Mouse (Mus musculus): ENCODE data around the gene Pde4d.

Gene Pde4d

DNA sequence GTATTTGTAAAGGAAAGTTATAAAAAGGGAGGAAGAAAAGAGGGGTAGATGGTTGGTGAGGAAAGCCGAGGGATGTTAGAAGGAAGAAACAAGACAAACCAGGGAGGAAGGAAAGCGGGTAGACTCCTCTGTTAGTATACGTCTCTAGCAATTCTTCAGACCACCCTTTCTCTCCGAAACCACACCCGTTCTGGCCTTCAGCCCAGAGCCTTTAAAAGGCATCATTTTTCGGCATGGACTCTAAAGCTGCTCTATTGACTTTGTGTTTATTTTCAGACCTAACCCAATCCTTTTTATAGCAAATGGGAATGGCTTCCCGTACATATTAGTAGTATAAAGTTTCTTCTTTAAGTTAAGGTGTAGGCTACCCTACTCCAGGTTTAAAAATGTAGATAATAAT, 1057.0 kb downstream of the Pde4d start:
- no peak for DNase-seq (ENCODE audit: low spot score)

DNA sequence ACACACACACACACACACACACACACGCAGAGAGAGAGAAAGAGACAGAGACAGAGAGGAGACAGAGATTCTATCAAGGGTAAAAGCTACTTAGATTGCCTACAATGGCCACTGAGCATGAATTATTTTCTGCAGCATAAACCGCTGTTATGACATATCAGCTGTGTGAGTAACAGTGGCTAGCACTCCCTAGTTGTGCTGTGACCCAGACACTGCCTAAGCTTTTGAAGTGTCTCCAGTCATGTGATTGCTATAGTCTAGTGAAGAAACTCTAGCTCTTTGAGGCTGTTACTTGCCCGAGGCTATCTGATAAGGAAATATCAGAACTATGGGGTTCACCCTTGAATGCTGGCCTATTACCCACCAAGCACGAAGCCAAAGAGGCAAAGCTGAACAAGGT, 1058.7 kb downstream of the Pde4d start:
- DNase-seq (ENCODE audit: low spot score) = no peak

DNA sequence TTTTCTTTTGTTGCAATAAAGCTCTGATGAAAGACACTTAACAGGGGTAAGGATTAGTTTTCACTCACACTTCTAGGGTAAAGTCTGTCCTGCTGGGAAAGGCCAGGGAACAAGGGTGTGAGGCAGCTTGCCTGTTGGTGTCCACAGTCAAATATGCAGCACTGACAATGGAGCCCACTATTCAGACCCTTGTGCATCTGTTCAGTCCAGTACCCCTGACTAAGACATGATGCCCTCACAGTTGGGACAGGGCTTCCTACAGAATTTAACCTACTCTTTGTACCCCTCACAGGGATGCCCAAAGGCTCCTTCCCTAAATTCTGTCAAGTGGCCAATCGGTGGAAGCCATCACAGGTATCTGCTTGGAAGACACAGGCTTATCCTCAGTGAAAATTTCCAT, 1068.4 kb downstream of the Pde4d start:
- DNase-seq (ENCODE audit: low spot score) = no peak

GRCm38 (mm10) chr13:109519485-109519884, 1069.7 kb downstream of the Pde4d start:
- peak; percentile 4 for DNase-seq (ENCODE audit: low spot score)

GRCm38 (mm10) chr13:109519966-109520646, 1070.4 kb downstream of the Pde4d start:
- no peak for DNase-seq (ENCODE audit: low spot score)

GRCm38 (mm10) chr13:109533838-109534523, 1084.2 kb downstream of the Pde4d start:
- DNase-seq (ENCODE audit: low spot score) = no peak

GRCm38 (mm10) chr13:109534709-109535284, 1085.0 kb downstream of the Pde4d start:
- DNase-seq (ENCODE audit: low spot score) = no peak

- no peak for DNase-seq (ENCODE audit: low spot score)
These were observed 1086.9 kb downstream of the Pde4d start for GRCm38 (mm10) chr13:109536636-109537035.

DNA sequence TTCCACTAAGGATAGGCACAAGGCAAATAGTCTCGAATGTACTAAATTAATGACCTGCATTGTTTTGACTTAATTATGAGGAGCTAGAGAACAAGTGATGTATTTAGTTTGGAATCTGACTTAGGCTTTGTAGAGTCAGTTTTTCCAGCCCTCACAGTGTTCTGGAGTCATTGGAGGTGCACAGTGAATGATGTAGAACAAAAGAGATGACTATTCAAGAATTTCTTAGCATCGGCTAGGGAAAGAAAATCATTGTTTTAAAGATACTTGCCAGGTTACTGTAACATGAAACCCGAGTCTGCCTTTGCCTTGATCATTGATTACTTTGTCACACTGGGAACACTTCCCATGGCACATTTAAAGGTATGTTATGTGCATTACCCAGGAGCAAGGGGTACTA, 1089.6 kb downstream of the Pde4d start:
- no peak for DNase-seq (ENCODE audit: low spot score)

DNA sequence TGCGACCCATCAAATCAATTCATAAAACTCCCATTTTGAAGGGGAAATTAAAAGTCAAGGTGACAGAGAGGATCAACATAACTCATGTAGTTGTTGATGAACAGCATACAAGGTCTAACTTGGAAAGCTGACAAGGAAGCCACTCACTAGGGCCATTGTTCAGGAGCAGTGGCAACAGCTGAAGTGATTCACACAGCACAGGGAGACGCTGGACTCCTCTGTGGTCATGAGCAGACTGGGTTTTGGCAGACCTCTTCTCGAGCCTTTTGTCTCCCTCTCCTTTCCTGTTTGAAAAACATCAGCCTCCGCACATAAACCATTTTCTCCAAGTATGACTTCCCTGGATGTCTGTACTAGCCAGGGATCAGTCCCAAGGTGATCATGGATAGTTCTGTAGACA, 1094.9 kb downstream of the Pde4d start:
- no peak for DNase-seq (ENCODE audit: low spot score)

DNA sequence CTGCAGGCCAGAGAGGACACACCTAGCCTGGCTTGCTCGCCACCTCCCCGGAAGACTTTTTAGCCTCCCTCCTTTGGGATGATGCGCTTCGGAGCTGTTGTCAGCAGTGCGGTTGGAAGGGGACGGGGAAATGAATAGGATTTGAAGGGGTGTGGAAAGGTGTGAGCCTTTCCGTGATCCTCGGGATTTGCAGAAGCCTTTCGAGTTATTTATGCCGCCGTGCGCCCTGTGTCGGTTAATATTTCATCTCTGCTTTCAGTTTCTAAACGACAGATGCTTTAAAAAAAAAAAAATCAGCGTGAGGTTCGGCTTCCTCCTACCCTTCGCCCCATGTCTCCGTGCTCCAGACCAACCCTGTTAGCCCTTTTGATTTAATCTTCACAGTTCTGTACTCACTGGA, 1096.6 kb downstream of the Pde4d start:
- no peak for DNase-seq (ENCODE audit: low spot score)

- DNase-seq (ENCODE audit: low spot score) = no peak
These were observed 1097.3 kb downstream of the Pde4d start for GRCm38 (mm10) chr13:109547006-109547587.

DNA sequence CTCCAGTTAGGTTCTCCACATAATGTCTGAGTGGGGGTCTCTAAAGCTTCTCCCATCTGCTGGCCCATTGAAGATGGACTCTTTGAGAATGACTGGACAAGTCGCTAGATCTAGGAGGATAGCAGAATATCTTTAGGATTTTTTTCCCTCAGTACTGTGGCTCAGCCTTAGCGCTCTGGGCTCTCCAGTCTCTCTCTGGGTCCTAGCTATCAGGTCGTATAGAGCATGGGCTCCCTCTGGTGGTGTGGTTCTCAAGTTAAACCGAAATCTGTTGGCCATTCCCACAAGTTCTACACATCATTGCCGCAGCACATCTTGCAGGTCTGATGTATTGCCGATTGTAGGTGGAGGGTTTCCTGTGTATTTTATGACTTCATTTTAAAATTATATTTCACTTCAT, 1098.0 kb downstream of the Pde4d start:
- peak; percentile 51 for DNase-seq (ENCODE audit: low spot score)

- DNase-seq (ENCODE audit: low spot score) = no peak
These were observed 1098.5 kb downstream of the Pde4d start for GRCm38 (mm10) chr13:109548263-109548662.

DNA sequence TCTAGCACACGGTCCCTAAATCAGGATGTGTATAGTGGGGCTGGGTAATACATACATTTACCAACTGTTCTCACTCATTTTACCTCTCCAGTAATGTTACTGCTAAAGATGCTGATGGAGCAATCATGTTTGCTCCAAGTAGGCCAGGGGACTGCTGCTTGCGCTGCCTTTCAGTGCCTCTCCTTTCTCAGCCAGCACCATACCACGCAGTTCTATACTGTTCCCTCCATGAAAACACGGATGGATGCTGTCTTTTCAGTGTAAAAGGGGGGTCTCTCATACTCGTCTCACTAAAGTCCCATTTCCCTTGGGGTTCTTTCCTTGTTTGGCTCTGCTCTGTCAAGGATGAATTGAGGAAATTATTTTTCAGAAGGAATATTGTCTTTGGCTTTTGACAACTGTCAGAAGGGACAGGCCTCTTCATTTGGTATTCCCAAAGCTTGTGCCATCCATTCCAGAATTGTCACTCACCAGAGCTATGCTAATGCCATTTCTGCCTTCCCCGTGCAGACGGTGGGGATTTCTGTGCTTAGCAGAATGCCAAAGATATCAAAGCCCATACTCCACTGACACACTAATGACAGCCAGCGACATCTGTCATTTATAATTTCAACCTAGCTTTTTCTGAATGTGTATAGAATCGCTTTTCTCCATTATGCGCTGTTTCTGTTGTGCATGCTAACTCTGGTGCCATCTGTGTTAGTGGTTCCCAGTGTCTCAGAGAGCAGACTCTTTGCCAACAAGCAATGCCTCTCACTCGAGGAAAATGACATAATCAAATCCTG, 1099.2 kb downstream of the Pde4d start:
- no peak for DNase-seq (ENCODE audit: low spot score)

GRCm38 (mm10) chr13:109551836-109552235, 1102.1 kb downstream of the Pde4d start:
- DNase-seq (ENCODE audit: low spot score) = no peak

DNA sequence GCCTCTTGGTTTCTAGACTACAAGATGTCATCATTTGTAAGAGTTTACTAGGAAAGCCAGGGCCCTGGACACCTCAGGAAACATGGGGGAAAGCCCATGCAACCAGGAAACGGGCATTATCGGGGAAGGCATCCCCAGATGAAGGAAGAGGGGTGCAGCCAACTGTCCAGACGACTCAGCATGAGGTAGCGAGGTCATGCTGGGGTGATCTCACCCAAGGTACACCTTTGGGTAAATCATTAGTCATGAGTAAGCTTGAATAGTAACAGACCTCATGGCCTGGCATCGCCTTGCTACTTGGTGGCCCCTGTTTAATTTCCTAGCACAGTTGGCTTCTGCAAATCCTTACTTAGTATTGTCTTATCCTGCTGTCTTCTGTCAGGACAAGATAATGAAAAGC, 1105.8 kb downstream of the Pde4d start:
- DNase-seq (ENCODE audit: low spot score) = no peak

DNA sequence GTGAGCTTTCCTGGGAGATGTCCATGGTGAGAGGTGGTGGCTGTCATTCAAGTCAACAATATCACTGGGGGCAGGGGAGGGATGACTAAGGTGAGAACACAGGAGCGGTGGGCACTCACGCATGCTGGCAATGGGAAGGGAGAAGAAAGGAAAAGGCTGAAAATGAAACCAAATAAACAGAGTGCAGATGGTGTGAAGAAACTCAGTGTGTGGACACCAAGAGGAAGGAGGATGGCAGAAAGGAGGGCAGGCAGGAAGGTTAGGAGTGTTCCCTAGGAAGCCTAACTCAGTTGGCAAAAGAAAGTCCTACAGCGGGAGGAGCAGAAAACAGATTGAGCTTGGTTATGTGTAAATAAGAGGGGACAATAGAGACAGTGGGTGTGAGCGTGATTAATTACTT, 1107.1 kb downstream of the Pde4d start:
- no peak for DNase-seq (ENCODE audit: low spot score)

- no peak for DNase-seq (ENCODE audit: low spot score)
These were observed 1108.9 kb downstream of the Pde4d start for GRCm38 (mm10) chr13:109558341-109559257.

DNA sequence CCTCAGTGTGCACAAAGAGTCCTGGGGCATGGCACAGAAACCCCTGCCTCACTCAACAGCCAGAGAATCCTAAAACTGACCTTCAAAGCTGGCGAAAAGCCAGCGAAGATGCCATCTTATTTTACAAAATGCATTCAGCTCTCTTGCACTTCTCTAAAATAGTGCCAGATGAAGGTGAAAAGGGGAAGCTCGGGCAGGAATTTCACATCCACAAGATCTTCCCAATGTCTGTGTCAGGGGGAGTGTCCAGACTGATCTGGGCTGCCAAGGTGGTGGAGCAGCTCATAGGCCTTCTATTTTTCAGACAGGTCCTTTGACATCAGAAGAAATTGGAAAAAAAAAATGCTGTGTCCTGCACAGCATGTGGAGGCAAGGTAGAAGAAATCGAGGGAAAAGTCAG, 1110.5 kb downstream of the Pde4d start:
- no peak for DNase-seq (ENCODE audit: low spot score)
